Mouse (Mus musculus) liver, postnatal 0 days (tissue): ENCODE results near the gene Kif20b. TPM values are rescaled to one million over a fixed set of nuclear protein-coding genes. Genes with fewer than 3 reads are reported as not detected.

Experiments
- ATAC-seq: fragments of 200-750 bp; cut with Nextera tagmentation; 2 replicates; pipeline ENCODE4 v1.8.0; 2017; ENCODE audit warnings: mild to moderate bottlenecking, moderate library complexity
- DNase-seq: peaks from one replicate; pipeline ENCODE4 v3.0.0-alpha.2; 2016
- H3K27ac ChIP-seq: fragments of 300-500 bp; sonication (generic); 2 replicates; pipeline ENCODE4 v1.5.1; 2014; ENCODE audit warnings: antibody characterized with exemption, moderate library complexity, mild to moderate bottlenecking, low read depth
- H3K27me3 ChIP-seq: fragments of 300-500 bp; sonication (generic); 2 replicates; pipeline ENCODE4 v1.6.1; 2014; ENCODE audit warnings: low read length, control low read depth, mixed read lengths; ENCODE audit not compliant: insufficient read depth
- H3K36me3 ChIP-seq: fragments of 300-500 bp; sonication (generic); replicated peaks from 2 replicates; pipeline ENCODE4 v1.6.1; 2014; ENCODE audit warnings: mild to moderate bottlenecking, control low read depth, low read length, moderate library complexity, mixed read lengths; ENCODE audit not compliant: insufficient read depth
- H3K4me1 ChIP-seq: fragments of 300-500 bp; sonication (generic); 2 replicates; pipeline ENCODE4 v1.6.1; 2014; ENCODE audit warnings: antibody characterized with exemption, mild to moderate bottlenecking, control low read depth; ENCODE audit not compliant: insufficient read depth
- H3K4me2 ChIP-seq: fragments of 300-500 bp; sonication (generic); 2 replicates; pipeline ENCODE4 v1.6.1; 2014; ENCODE audit warnings: low read depth, mild to moderate bottlenecking, low read length, moderate library complexity, mixed read lengths
- H3K4me3 ChIP-seq: fragments of 300-500 bp; sonication (generic); 2 replicates; pipeline ENCODE4 v1.5.1; 2014; ENCODE audit warnings: low read depth, low read length
- H3K9ac ChIP-seq: fragments of 300-500 bp; sonication (generic); replicated peaks from 2 replicates; pipeline ENCODE4 v1.6.1; 2014; ENCODE audit warnings: mild to moderate bottlenecking, moderate library complexity
- H3K9me3 ChIP-seq: fragments of 300-500 bp; sonication (generic); 2 replicates; pipeline ENCODE4 v1.6.1; 2016; ENCODE audit warnings: mild to moderate bottlenecking, control low read depth, low read length, mixed read lengths
- CTCF ChIP-seq: sonication (generic); IDR thresholded peaks from 2 replicates; pipeline ENCODE4 v1.5.1; 2016; ENCODE audit warnings: antibody characterized with exemption, low read depth
- EP300 ChIP-seq: IDR thresholded peaks from 2 replicates; pipeline ENCODE4 v1.6.1; 2016; ENCODE audit warnings: antibody characterized with exemption, low read depth, mild to moderate bottlenecking
- WGBS: fragments of 180-500 bp; shearing (Covaris S2); extraction: QIAGEN DNeasy Blood & Tissue Kit; methylation state at CpG from one replicate; pipeline ENCODE4 v1.1.7; 2014; ENCODE audit not compliant: insufficient replicate concordance; 5-methylcytosine and 5-hydroxymethylcytosine counted together
- polyA plus RNA-seq: library from polyadenylated mRNA; unstranded; fragments of >200 nt; fragmentation: Nextera tagmentation; extraction: Ambion mirVana; gene quantifications from 2 replicates; pipeline ENCODE4 v1.2.1, GENCODE M21; 2015

The Kif20b gene
- polyA plus RNA-seq, 1 experiment from 2014 or later, result 18.0 TPM

DNA sequence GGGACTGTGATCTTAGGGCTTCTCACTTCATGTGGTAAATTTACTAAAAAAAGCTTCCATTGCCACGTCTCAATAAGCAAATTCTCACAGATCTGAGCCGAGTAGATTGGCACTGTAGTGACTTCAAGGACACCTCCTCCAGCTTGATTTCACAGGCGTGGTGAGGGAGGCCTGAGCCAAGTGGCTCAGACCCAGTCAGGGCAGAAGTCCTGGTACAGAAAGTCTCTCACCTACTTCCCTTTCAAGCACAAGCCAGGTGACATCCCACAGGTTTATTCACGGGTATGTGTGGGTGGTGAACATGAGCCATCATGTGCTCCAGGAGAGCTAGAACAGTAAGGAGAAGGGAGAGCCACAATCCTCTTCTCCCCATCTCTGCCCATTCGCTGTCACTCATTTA lies 41.0 kb upstream of the Kif20b start:
- no peaks in the 10 kb centered on the region for H3K9me3 ChIP-seq
- no peak overlapping the region for H3K9ac ChIP-seq
- TF ChIP-seq EP300 (no peak), CTCF (no peak)
- H3K4me1 ChIP-seq, result peaks cover 12% of the 10 kb centered on the region; the same call in 1 of the 2 replicates
- H3K27ac ChIP-seq, result no peak overlapping the region
- no peaks in the 10 kb centered on the region for H3K36me3 ChIP-seq
- H3K27me3 ChIP-seq, result no peaks in the 10 kb centered on the region
- 62% methylated on average over 5 of the region's 5 CpGs for WGBS
- H3K4me3 ChIP-seq, result no peak overlapping the region
- DNase-seq, result no peak
- ATAC-seq, result no peak
- no peak overlapping the region for H3K4me2 ChIP-seq

DNA sequence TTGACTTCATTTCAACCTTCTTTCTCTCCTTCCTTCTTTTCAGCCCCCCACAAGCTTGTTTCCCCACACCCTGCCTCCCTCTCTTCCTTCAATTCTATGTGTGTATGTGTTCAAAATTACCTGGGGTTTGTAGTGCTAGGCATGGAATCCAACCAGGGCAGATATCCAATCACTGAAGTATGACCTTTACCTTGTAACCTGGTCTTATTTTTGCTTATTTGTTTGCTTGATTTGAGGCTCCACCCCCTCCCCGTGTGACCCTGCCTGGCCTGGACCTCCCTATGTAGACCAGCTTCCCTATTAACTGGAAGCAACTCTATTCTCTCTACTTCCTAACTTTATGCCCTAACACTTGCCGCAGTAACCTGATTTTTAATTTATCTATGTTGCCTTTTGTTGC lies 39.7 kb upstream of the Kif20b start:
- Histone ChIP-seq H3K4me2 (no peak overlapping the region), H3K4me1 (peaks cover 12% of the 10 kb centered on the region; the same call in 1 of the 2 replicates), H3K36me3 (no peaks in the 10 kb centered on the region), H3K27ac (no peak overlapping the region), H3K9ac (no peak overlapping the region), H3K9me3 (no peaks in the 10 kb centered on the region), H3K4me3 (no peak overlapping the region), H3K27me3 (no peaks in the 10 kb centered on the region)
- WGBS, result 61% methylated on average over 2 of the region's 2 CpGs
- no peak for DNase-seq
- no peak for ATAC-seq
- TF ChIP-seq EP300 (no peak), CTCF (no peak)

DNA sequence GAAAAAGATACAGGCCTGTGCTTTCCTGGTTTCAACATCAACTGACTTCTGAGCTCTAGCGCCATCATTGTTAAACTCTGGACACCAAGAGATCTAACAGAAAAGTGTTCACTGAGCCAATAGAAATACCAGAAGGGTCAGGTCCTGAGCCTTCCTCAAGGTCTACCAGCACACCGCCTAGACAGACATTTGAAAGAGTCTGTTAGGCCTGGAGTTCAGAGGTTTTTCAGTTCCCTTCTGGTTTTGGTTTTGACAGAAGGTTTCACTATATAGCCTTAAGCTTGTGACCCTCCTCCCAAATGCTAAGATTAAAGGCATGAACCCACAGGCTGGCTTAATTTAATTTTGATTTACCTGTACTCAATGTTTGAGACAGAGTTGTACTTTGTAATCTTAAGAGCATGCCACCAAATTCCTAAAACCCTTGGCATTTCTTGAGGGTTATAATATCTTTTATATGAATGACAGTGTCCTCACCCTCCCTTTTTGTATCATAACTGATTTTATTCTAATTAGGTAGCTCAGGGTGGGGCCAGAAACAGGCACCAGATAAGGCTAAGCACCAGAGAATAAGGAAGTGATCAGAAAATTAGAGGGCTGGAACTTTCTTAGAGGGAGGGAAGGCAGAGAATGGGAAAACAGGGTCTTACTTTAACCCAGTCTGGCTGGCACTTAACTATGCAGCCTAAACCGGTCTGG lies 38.5 kb upstream of the Kif20b start:
- no peaks in the 10 kb centered on the region for H3K36me3 ChIP-seq
- no peak overlapping the region for H3K27ac ChIP-seq
- DNase-seq (no peak), ATAC-seq (no peak)
- H3K9ac ChIP-seq, result no peak overlapping the region
- H3K27me3 ChIP-seq, result no peaks in the 10 kb centered on the region
- H3K4me3 ChIP-seq, result no peak overlapping the region
- no peak for TF ChIP-seq EP300
- TF ChIP-seq CTCF, result no peak
- WGBS, result 70% methylated on average over 3 of the region's 3 CpGs
- H3K4me2 ChIP-seq, result no peak overlapping the region
- H3K4me1 ChIP-seq, result peaks cover 12% of the 10 kb centered on the region; the same call in 1 of the 2 replicates
- no peaks in the 10 kb centered on the region for H3K9me3 ChIP-seq

DNA sequence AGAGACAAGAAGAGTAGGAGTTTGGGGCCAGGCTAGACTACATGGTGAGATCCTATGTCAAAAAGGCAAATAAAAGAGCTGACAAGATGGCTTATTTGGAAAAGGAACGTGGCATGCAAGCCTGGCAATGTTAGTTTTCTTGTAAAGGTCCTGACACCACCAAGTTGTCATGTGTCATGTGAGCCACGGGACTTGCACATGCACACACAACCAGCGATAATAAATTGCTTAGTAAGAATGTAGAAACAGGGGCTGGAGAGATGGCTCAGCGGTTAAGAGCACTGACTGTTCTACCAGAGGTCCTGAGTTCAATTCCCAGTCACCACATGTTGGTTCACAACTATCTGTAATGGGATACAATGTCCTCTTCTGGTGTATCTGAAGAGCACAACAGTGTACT lies 35.8 kb upstream of the Kif20b start:
- no peaks in the 10 kb centered on the region for H3K9me3 ChIP-seq
- WGBS, result 79% methylated on average over 4 of the region's 4 CpGs
- ATAC-seq (no peak), DNase-seq (no peak)
- H3K27ac ChIP-seq, result no peak overlapping the region
- no peaks in the 10 kb centered on the region for H3K36me3 ChIP-seq
- no peak overlapping the region for H3K4me3 ChIP-seq
- no peak overlapping the region for H3K4me2 ChIP-seq
- TF ChIP-seq EP300 (no peak), CTCF (no peak)
- H3K4me1 ChIP-seq, result peaks cover 6% of the 10 kb centered on the region; the same call in 1 of the 2 replicates
- no peaks in the 10 kb centered on the region for H3K27me3 ChIP-seq
- no peak overlapping the region for H3K9ac ChIP-seq

DNA sequence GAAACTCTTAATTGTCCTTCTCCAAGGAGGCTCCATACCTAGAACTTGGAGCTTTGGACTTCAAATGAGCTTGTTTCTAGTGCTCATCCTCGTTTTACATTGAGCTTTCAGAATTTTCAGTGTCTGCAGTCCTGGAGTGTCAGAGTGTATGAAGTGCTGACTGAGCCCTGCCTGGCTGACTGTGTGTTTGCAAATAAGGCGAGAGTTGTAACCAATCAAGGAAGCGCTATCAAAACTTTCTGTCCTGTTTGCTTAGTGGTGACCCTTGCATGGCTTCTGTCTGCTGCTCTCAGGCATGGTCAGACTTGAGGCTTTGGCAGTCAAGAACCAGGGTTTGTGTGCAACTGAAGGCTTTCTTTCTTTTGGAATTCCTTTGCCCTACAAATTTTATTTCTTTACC lies 31.2 kb upstream of the Kif20b start:
- 52% methylated on average over 3 of the region's 3 CpGs for WGBS
- no peaks in the 10 kb centered on the region for H3K9me3 ChIP-seq
- no peak overlapping the region for H3K4me2 ChIP-seq
- H3K4me3 ChIP-seq, result no peak overlapping the region
- ATAC-seq (no peak), DNase-seq (no peak)
- TF ChIP-seq EP300 (no peak), CTCF (no peak)
- no peaks in the 10 kb centered on the region for H3K27me3 ChIP-seq
- H3K36me3 ChIP-seq, result no peaks in the 10 kb centered on the region
- no peaks in the 10 kb centered on the region for H3K4me1 ChIP-seq
- H3K9ac ChIP-seq, result no peak overlapping the region
- no peak overlapping the region for H3K27ac ChIP-seq

DNA sequence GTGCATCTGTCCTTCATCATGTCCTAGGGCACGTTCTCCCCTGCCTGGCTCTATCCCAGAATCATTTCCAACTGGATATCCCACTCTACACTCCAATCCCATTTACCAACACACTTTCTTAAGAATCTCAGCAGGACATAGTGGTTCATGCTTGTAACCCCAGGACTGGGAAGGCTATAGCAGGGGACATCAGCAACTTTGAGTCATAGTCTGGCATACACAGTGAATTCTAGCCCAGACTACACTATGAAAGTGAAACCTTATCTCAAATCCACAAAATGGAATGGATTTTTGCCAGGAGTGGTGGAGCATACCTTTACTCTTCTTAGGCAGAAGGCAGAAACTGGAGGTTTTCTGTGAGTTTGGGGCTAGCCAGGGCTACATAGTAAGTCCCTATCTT lies 30.6 kb upstream of the Kif20b start:
- Histone ChIP-seq H3K27me3 (no peaks in the 10 kb centered on the region), H3K4me1 (no peaks in the 10 kb centered on the region), H3K9me3 (no peaks in the 10 kb centered on the region), H3K27ac (no peak overlapping the region), H3K36me3 (no peaks in the 10 kb centered on the region), H3K4me2 (no peak overlapping the region), H3K9ac (no peak overlapping the region), H3K4me3 (no peak overlapping the region)
- TF ChIP-seq CTCF (no peak), EP300 (no peak)
- ATAC-seq (no peak), DNase-seq (no peak)
- 77% methylated on average over 1 of the region's 1 CpGs for WGBS

DNA sequence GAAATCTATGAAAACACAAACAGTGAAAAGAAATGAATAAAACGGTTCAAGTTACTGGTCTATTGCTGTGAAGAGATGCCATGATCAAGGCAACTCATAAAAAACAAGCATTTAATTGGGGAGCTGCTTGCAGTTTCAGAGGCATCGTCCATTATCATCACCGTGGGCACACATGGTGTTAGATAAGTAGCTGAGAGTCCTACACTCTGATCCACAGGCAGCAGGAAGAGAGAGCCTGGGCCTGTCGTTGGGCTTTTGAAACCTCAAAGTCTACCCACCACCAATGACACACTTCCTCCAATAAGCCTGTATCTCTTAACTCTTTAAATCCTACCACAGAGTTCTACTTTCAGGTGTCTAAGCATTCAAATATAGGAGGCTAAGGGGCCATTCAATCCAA lies 27.1 kb upstream of the Kif20b start:
- WGBS, result 51% methylated on average over 4 of the region's 4 CpGs
- Histone ChIP-seq H3K27me3 (no peaks in the 10 kb centered on the region), H3K4me1 (no peaks in the 10 kb centered on the region), H3K9me3 (no peaks in the 10 kb centered on the region), H3K4me2 (no peak overlapping the region), H3K9ac (no peak overlapping the region), H3K4me3 (no peak overlapping the region), H3K36me3 (no peaks in the 10 kb centered on the region), H3K27ac (no peak overlapping the region)
- ATAC-seq (no peak), DNase-seq (no peak)
- no peak for TF ChIP-seq CTCF
- TF ChIP-seq EP300, result no peak
